Mouse (Mus musculus) stomach, postnatal 0 days (tissue): ENCODE measurements around the gene Gse1.

Experiments
- CTCF ChIP-seq: IDR thresholded peaks from 2 replicates; pipeline ENCODE4 v1.5.1; 2016; ENCODE audit warnings: antibody characterized with exemption, low read depth, mild to moderate bottlenecking, moderate library complexity
- EP300 ChIP-seq: optimal IDR thresholded peaks from 2 replicates; pipeline ENCODE3; 2016; ENCODE audit warnings: antibody characterized with exemption

DNA sequence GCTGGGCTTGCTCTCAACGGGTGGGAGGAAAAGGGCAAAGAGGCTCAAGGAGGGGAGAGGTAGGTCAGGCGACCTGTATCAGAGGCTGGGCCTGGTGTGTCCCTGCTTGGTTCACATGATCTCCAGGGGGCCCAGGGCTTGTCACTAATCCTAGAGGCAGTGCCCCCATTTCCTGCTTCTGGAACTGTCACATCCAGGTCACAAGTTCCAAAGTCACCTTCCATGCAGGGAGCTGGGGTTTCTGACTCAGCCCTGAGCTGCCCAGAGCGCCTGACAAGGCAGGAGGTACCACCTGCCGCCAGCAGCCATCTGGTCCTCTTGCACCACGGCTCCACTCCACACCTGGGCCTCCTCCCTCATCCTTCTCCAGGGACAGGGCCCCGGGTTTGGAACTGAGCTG lies 155.5 kb downstream of the Gse1 start:
- TF ChIP-seq CTCF (no peak), EP300 (no peak)
